Mouse (Mus musculus) brain, embryonic 14.5 days (tissue): ENCODE data around the gene Zfp385a.
"Not testable (repeated sequence)": the region's sequence is repeated elsewhere in the genome, so short reads cannot be mapped to it uniquely, and the experiment has no call there.

ENCODE experiments used
- CTCF ChIP-seq: fragments of 200-500 bp; IDR thresholded peaks from 2 replicates; pipeline ENCODE4 v1.5.1; 2012; ENCODE audit warnings: inconsistent platforms, mild to moderate bottlenecking, moderate library complexity, borderline replicate concordance; ENCODE audit not compliant: insufficient read depth, insufficient read length; ENCODE audit errors: extremely low read depth
- POLR2A ChIP-seq: fragments of 200-500 bp; IDR thresholded peaks from 2 replicates; pipeline ENCODE4 v1.6.1; 2012; ENCODE audit warnings: mild to moderate bottlenecking, inconsistent platforms, borderline replicate concordance; ENCODE audit not compliant: poor library complexity, insufficient read depth, insufficient read length, severe bottlenecking; ENCODE audit errors: extremely low read depth

DNA sequence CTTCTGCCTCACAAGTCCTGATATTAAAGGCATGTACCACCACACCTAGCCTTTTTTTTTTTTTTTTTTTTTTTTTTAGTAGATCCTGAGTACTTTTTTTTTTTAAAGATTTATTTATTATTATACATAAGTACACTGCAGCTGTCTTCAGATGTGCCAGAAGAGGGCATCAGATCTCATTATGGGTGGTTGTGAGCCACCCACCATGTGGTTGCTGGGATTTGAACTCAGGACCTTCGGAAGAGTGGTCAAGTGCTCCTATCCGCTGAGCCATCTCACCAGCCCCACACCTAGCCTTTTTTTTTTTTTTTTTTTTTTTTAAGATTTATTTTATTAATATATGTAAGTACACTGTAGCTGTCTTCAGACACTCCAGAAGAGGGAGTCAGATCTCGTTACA lies 64.0 kb downstream of the Zfp385a start:
- not testable (repeated sequence) for TF ChIP-seq POLR2A, CTCF
